Mouse (Mus musculus) liver, adult 2 months (tissue): ENCODE results near the gene Mertk.

Source experiments
- CTCF ChIP-seq: fragments of 200-500 bp; IDR thresholded peaks from 2 replicates; pipeline ENCODE4 v1.5.1; 2011; ENCODE audit warnings: low read depth, low read length, control low read depth
- POLR2A ChIP-seq: fragments of 200-500 bp; IDR thresholded peaks from 2 replicates; pipeline ENCODE4 v1.6.1; 2011; ENCODE audit warnings: low read length, control low read depth; ENCODE audit not compliant: insufficient read depth; ENCODE audit errors: extremely low read depth

DNA sequence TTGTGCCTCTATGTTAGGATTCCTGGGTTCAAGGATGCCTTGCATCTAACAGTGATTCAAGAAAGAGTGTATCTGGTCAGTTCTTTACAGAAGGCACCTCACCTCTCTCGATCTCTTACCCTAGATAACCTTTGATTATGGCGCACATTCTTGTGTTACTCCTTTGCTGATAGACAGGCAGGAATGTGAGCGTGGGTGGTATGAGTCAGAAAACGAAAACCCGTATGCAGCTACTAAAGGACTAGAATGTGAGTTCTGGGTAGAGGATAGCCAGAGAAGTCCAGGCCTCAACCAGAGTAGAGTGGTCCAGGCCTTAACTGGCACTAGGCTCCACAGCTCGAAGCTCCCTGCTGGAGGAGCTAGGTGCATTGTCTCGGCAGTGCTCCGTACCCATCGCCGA, 6.0 kb upstream of the Mertk start:
- TF ChIP-seq CTCF, result no peak
- no peak for TF ChIP-seq POLR2A
